Mouse (Mus musculus): Measurements from ENCODE around the gene Ahctf1.

Ahctf1 gene

GRCm38 (mm10) chr1:179713367-179713766 is 90.1 kb downstream of the Ahctf1 start:
- CTCF ChIA-PET = no interaction called here

GRCm38 (mm10) chr1:179712658-179713057 is 90.8 kb downstream of the Ahctf1 start:
- CTCF ChIA-PET = no interaction called here

- CTCF ChIA-PET = no interaction called here
Measured at GRCm38 (mm10) chr1:179710739-179711138, 92.7 kb downstream of the Ahctf1 start.

- CTCF ChIA-PET = no interaction called here
Measured at GRCm38 (mm10) chr1:179709390-179709789, 94.1 kb downstream of the Ahctf1 start.

GRCm38 (mm10) chr1:179705154-179705553 is 98.3 kb downstream of the Ahctf1 start:
- CTCF ChIA-PET = no interaction called here

GRCm38 (mm10) chr1:179704150-179704549 is 99.3 kb downstream of the Ahctf1 start:
- CTCF ChIA-PET = no interaction called here
